Mouse (Mus musculus) lung, postnatal 0 days (tissue): ENCODE measurements around the gene Srsf10.

ENCODE experiments used
- CTCF ChIP-seq: IDR thresholded peaks from 2 replicates; pipeline ENCODE4 v1.5.1; 2016; ENCODE audit warnings: antibody characterized with exemption, mild to moderate bottlenecking
- EP300 ChIP-seq: IDR thresholded peaks from 2 replicates; pipeline ENCODE4 v1.6.1; 2016; ENCODE audit warnings: antibody characterized with exemption, mild to moderate bottlenecking, control low read depth

GRCm38 (mm10) chr4:135847581-135847980, 8.0 kb upstream of the Srsf10 start:
- TF ChIP-seq CTCF (no peak), EP300 (no peak)
